Mouse (Mus musculus) thymus, postnatal 0 days (tissue): ENCODE measurements around the gene Tmem86b. TPM values are rescaled to one million over a fixed set of nuclear protein-coding genes. Genes with fewer than 3 reads are reported as not detected.
"Not testable (repeated sequence)": the region's sequence is repeated elsewhere in the genome, so short reads cannot be mapped to it uniquely, and the experiment has no call there.

Experiments
- DNase-seq: peaks from one replicate; pipeline ENCODE4 v3.0.0-alpha.2; 2015; ENCODE audit warnings: low spot score
- polyA plus RNA-seq: library from polyadenylated mRNA; unstranded; fragments of >200 nt; fragmentation: Nextera tagmentation; extraction: Ambion mirVana; gene quantifications from 2 replicates; pipeline ENCODE4 v1.2.1, GENCODE M21; 2015

Gene Tmem86b
- polyA plus RNA-seq, 1 experiment from 2014 or later: 2.1 TPM

GRCm38 (mm10) chr7:4651581-4651980 lies 20.4 kb upstream of the Tmem86b start:
- peak; percentile 68 for DNase-seq

GRCm38 (mm10) chr7:4647992-4648391 lies 16.8 kb upstream of the Tmem86b start:
- DNase-seq: no peak

GRCm38 (mm10) chr7:4647291-4647690 lies 16.1 kb upstream of the Tmem86b start:
- DNase-seq: no peak

GRCm38 (mm10) chr7:4646806-4647205 lies 15.6 kb upstream of the Tmem86b start:
- no peak for DNase-seq

- DNase-seq: no peak
These were observed 12.0 kb upstream of the Tmem86b start for GRCm38 (mm10) chr7:4643225-4643624.

- DNase-seq: no peak
These were observed 10.7 kb upstream of the Tmem86b start for GRCm38 (mm10) chr7:4641956-4642355.

- no peak for DNase-seq
These were observed 9.9 kb upstream of the Tmem86b start for GRCm38 (mm10) chr7:4641155-4641554.

GRCm38 (mm10) chr7:4636179-4636578 lies 5.0 kb upstream of the Tmem86b start:
- DNase-seq: no peak

- no peak for DNase-seq
These were observed 1.0 kb downstream of the Tmem86b start for GRCm38 (mm10) chr7:4630198-4630597.

- no peak for DNase-seq
These were observed 1.6 kb downstream of the Tmem86b start for GRCm38 (mm10) chr7:4629586-4629985.

- DNase-seq: no peak
These were observed 5.3 kb downstream of the Tmem86b start for GRCm38 (mm10) chr7:4625928-4626327.

- peak; percentile 42 for DNase-seq
These were observed 6.9 kb downstream of the Tmem86b start for GRCm38 (mm10) chr7:4624343-4624742.

- DNase-seq: peak; percentile 75
These were observed 7.6 kb downstream of the Tmem86b start for GRCm38 (mm10) chr7:4623544-4624189.

- DNase-seq: peak; percentile 62
These were observed 11.2 kb downstream of the Tmem86b start for GRCm38 (mm10) chr7:4619979-4620378.

- peak; percentile 58 for DNase-seq
These were observed 17.4 kb downstream of the Tmem86b start for GRCm38 (mm10) chr7:4613740-4614403.

- no peak for DNase-seq
These were observed 18.3 kb downstream of the Tmem86b start for GRCm38 (mm10) chr7:4612956-4613355.

GRCm38 (mm10) chr7:4612386-4612785 lies 18.8 kb downstream of the Tmem86b start:
- no peak for DNase-seq

- DNase-seq: no peak
These were observed 19.3 kb downstream of the Tmem86b start for GRCm38 (mm10) chr7:4611921-4612341.

- DNase-seq: no peak
These were observed 19.7 kb downstream of the Tmem86b start for GRCm38 (mm10) chr7:4611511-4611910.

GRCm38 (mm10) chr7:4608002-4608401 lies 23.2 kb downstream of the Tmem86b start:
- DNase-seq: no peak

GRCm38 (mm10) chr7:4603873-4604272 lies 27.3 kb downstream of the Tmem86b start, which contains the start of gene Ptprh:
Ptprh (minus strand) TSS chr7:4604041.
- no peak for DNase-seq

- DNase-seq: no peak
These were observed 28.3 kb downstream of the Tmem86b start for GRCm38 (mm10) chr7:4602969-4603368.

- DNase-seq: not testable (repeated sequence)
These were observed 34.2 kb downstream of the Tmem86b start for GRCm38 (mm10) chr7:4597046-4597445.
